Mouse (Mus musculus) liver, embryonic 14.5 days (tissue): Measurements from ENCODE around the gene Jmjd1c.
A peak's percentile ranks its signal among the peaks of the same experiment; 100 is the strongest.

Experiments
- CTCF ChIP-seq: IDR thresholded peaks from 2 replicates; pipeline ENCODE4 v1.5.1; 2016; ENCODE audit warnings: antibody characterized with exemption, low read depth, control low read depth
- EP300 ChIP-seq: IDR thresholded peaks from 2 replicates; pipeline ENCODE4 v1.6.1; 2016; ENCODE audit warnings: antibody characterized with exemption, low read depth

GRCm38 (mm10) chr10:67295331-67295730, 199.4 kb downstream of the Jmjd1c start:
- TF ChIP-seq EP300 (peak; percentile 40), CTCF (no peak)
